Mouse (Mus musculus) stomach, embryonic 15.5 days (tissue): Measurements from ENCODE around the gene Fkbp8. TPM values are rescaled to one million over a fixed set of nuclear protein-coding genes. Genes with fewer than 3 reads are reported as not detected.
A peak's percentile ranks its signal among the peaks of the same experiment; 100 is the strongest.

Experiments used
- ATAC-seq: fragments of 200-750 bp; cut with Nextera tagmentation; 2 replicates; pipeline ENCODE4 v1.8.0; 2017; ENCODE audit warnings: low read depth, moderate number of reproducible peaks, moderate TSS enrichment; ENCODE audit not compliant: insufficient read depth, low FRiP score
- H3K27ac ChIP-seq: fragments of 300-500 bp; sonication (generic); 2 replicates; pipeline ENCODE4 v1.5.1; 2015; ENCODE audit warnings: mild to moderate bottlenecking, inconsistent platforms
- H3K27me3 ChIP-seq: fragments of 300-500 bp; sonication (generic); replicated peaks from 2 replicates; pipeline ENCODE4 v1.6.1; 2015; ENCODE audit warnings: inconsistent platforms
- H3K36me3 ChIP-seq: fragments of 300-500 bp; sonication (generic); 2 replicates; pipeline ENCODE4 v1.6.1; 2015; ENCODE audit warnings: inconsistent platforms
- H3K4me1 ChIP-seq: fragments of 300-500 bp; sonication (generic); 2 replicates; pipeline ENCODE4 v1.6.1; 2015; ENCODE audit warnings: inconsistent platforms
- H3K4me2 ChIP-seq: fragments of 300-500 bp; sonication (generic); 2 replicates; pipeline ENCODE4 v1.6.1; 2015; ENCODE audit warnings: mild to moderate bottlenecking, inconsistent platforms
- H3K4me3 ChIP-seq: fragments of 300-500 bp; sonication (generic); replicated peaks from 2 replicates; pipeline ENCODE4 v1.5.1; 2015; ENCODE audit warnings: inconsistent platforms
- H3K9ac ChIP-seq: fragments of 300-500 bp; sonication (generic); 2 replicates; pipeline ENCODE4 v1.6.1; 2015; ENCODE audit warnings: inconsistent platforms
- H3K9me3 ChIP-seq: fragments of 300-500 bp; sonication (generic); 2 replicates; pipeline ENCODE4 v1.6.1; 2016; ENCODE audit warnings: inconsistent platforms
- WGBS: fragments of 180-500 bp; shearing (Covaris S2); methylation state at CpG from one replicate; pipeline ENCODE4 v1.1.7; 2015; 5-methylcytosine and 5-hydroxymethylcytosine counted together
- polyA plus RNA-seq: library from polyadenylated mRNA; unstranded; fragments of >200 nt; fragmentation: Nextera tagmentation; extraction: Ambion mirVana; gene quantifications from 2 replicates; pipeline ENCODE4 v1.2.1, GENCODE M21; 2015

Fkbp8 gene
- polyA plus RNA-seq, 1 experiment from 2014 or later, result 292 TPM

GRCm38 (mm10) chr8:70492664-70493640 is 34.6 kb upstream of the Fkbp8 start, which contains the start of gene Crlf1:
TSS of gene Crlf1 (plus strand) at chr8:70493158.
- Histone ChIP-seq H3K9ac (no peak within 1 kb of the TSS), H3K4me2 (peak within 1 kb of the TSS; percentile 82), H3K4me3 (peak within 1 kb of the TSS; percentile 39), H3K27ac (no peak within 1 kb of the TSS), H3K4me1 (peaks cover 51% of the 10 kb centered on the region), H3K9me3 (no peaks in the 10 kb centered on the region), H3K36me3 (no peaks in the 10 kb centered on the region), H3K27me3 (peaks cover 98% of the 10 kb centered on the region)
- WGBS, result under 1% methylated on average over 70 of the region's 93 CpGs
- no peak for ATAC-seq

GRCm38 (mm10) chr8:70493692-70494415 is 33.7 kb upstream of the Fkbp8 start:
- Histone ChIP-seq H3K9me3 (no peaks in the 10 kb centered on the region), H3K4me2 (peak overlapping the region; percentile 82), H3K9ac (no peak overlapping the region), H3K27ac (no peak overlapping the region), H3K27me3 (peaks cover 98% of the 10 kb centered on the region), H3K4me1 (peaks cover 42% of the 10 kb centered on the region), H3K4me3 (peak overlapping the region; percentile 39), H3K36me3 (no peaks in the 10 kb centered on the region)
- WGBS, result 1% methylated on average over 47 of the region's 47 CpGs
- no peak for ATAC-seq

DNA sequence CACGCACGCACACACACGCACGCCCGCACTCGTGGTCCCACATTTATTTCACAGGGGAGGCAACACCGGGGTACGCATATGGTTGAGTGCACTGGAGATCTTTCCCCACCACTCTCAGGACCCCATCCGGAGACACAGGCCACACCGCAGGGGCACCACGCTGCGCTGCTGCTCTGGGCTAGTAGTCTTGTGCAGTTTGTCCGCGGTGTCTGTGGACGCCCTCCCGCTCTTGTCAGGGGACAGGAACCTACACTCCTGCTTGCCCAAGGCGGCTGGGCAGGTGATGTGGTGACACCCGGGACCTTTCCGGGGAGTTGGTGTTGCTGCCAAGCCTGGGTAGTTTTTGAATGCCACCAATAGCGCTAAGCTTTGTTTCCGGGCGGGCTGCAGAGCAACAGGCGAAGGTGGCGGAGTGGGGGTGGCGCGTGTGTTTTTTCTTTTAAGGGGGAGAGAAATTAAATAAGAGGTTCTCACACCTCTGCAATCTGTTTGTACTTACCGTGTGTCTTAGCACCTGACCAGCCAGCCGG is 33.0 kb upstream of the Fkbp8 start:
- ATAC-seq, result no peak
- Histone ChIP-seq H3K27me3 (peaks cover 98% of the 10 kb centered on the region), H3K4me2 (peak overlapping the region; percentile 82; the same call in 1 of the 2 replicates)

GRCm38 (mm10) chr8:70495001-70495770 is 32.3 kb upstream of the Fkbp8 start:
- Histone ChIP-seq H3K9ac (no peak overlapping the region), H3K4me2 (no peak overlapping the region), H3K27me3 (peaks cover 98% of the 10 kb centered on the region), H3K9me3 (no peaks in the 10 kb centered on the region), H3K4me3 (no peak overlapping the region; the same call in 1 of the 2 replicates), H3K36me3 (no peaks in the 10 kb centered on the region), H3K27ac (no peak overlapping the region), H3K4me1 (peaks cover 30% of the 10 kb centered on the region)
- 8% methylated on average over 20 of the region's 21 CpGs for WGBS
- ATAC-seq, result no peak

More for the DNA sequence above, 33.0 kb upstream of the Fkbp8 start:
- Histone ChIP-seq H3K4me3 (peak overlapping the region; percentile 12; the same call in 1 of the 2 replicates), H3K9me3 (no peaks in the 10 kb centered on the region), H3K4me1 (peaks cover 35% of the 10 kb centered on the region), H3K27ac (no peak overlapping the region), H3K9ac (no peak overlapping the region), H3K36me3 (no peaks in the 10 kb centered on the region)
- WGBS, result 4% methylated on average over 28 of the region's 28 CpGs

DNA sequence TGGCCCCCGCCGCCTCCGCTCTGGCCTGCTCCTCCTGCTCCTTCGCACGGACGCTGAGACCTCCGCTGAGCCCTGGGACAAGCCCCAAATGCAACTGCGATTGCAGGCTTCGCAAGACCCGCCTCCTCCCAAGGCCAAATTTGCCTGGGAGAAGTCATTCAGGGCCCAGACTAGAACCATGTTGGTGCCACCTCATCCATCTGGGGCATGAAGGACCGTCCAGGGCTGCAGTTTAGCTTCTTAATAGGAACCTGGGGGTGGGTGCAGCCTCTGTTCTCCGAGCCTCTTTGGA is 31.8 kb upstream of the Fkbp8 start:
- no peaks in the 10 kb centered on the region for H3K9me3 ChIP-seq
- no peak for ATAC-seq
- peaks cover 98% of the 10 kb centered on the region for H3K27me3 ChIP-seq
- H3K36me3 ChIP-seq, result no peaks in the 10 kb centered on the region
- H3K4me3 ChIP-seq, result no peak overlapping the region; the same call in 1 of the 2 replicates
- no peak overlapping the region for H3K27ac ChIP-seq
- WGBS, result 10% methylated on average over 12 of the region's 12 CpGs
- H3K4me2 ChIP-seq, result no peak overlapping the region
- H3K4me1 ChIP-seq, result peaks cover 32% of the 10 kb centered on the region
- no peak overlapping the region for H3K9ac ChIP-seq

DNA sequence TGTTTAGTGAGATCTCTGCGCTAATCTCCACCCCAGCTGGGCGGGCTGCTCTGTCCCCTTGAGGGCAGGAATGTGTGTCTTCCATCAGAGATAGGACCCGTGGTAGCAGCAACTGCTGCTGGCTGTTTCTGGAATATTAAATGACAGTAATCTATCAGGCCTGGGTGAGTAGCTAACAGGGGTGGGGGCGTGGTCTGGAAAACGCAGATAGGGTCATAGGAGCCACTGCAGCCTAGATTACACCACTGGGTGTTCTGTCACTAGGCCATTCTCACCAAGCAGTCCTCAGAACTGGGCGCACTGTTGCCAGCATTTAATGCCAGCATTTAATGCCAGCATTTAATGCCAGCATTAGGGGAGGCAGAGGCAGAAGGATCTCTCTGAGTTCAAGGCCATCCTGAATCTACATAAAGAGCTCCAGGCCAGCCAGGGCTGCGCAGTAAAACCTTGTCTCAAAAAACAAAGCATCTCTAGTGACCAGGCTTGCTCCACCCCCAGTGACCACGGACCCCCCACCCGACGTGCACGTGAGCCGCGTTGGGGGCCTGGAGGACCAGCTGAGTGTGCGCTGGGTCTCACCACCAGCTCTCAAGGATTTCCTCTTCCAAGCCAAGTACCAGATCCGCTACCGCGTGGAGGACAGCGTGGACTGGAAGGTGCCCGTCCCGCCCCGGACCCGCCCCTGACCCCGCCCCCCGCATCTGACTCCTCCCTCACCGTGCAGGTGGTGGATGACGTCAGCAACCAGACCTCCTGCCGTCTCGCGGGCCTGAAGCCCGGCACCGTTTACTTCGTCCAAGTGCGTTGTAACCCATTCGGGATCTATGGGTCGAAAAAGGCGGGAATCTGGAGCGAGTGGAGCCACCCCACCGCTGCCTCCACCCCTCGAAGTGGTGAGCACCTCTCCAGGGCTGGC is 26.9 kb upstream of the Fkbp8 start:
- no peak overlapping the region for H3K27ac ChIP-seq
- peak overlapping the region; percentile 19 for H3K4me3 ChIP-seq
- H3K9ac ChIP-seq, result no peak overlapping the region
- ATAC-seq, result peak; percentile 12; the same call in 1 of the 2 replicates
- H3K27me3 ChIP-seq, result peaks cover 77% of the 10 kb centered on the region
- no peaks in the 10 kb centered on the region for H3K36me3 ChIP-seq
- H3K4me2 ChIP-seq, result peak overlapping the region; percentile 47
- H3K4me1 ChIP-seq, result peaks cover 42% of the 10 kb centered on the region
- WGBS, result 9% methylated on average over 39 of the region's 39 CpGs
- no peaks in the 10 kb centered on the region for H3K9me3 ChIP-seq

DNA sequence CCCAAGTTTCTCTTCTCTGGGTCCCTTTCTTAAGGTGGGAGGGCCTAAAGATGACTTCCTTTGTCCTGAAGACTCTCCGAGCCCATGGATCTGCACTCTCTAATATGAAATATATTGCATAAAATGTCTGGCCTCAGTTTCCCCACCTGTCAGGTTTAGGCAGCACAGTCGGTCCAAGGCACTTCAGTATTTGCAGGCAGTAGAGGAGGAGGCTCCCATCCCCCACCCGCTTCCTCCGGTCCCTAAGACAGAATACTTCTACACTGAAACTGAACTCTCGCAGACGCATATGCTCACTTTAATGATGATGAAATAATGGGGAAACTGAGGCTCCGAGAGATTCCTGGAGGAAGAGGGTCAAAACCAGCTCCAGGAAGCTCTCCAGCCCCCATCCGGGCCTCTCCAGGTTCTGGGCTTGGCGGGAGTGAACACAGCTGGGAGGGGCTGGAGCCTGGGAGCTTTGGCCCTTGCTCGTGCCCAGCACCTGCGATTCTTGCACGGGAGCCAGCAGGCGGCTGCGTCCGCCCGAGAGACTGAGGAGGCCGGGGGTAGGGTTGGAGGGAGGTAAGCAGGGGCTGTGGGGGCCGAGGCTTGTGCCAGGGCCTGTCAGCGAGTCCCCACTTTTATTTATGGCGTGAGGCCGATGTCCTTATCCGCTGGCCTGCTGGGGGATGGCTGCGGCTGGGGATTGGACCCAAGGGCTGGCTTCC is 25.5 kb upstream of the Fkbp8 start:
- H3K9me3 ChIP-seq, result no peaks in the 10 kb centered on the region
- no peak overlapping the region; the same call in 1 of the 2 replicates for H3K4me3 ChIP-seq
- H3K4me1 ChIP-seq, result peaks cover 46% of the 10 kb centered on the region
- H3K4me2 ChIP-seq, result peak overlapping the region; percentile 31; the same call in 1 of the 2 replicates
- H3K27me3 ChIP-seq, result peaks cover 63% of the 10 kb centered on the region
- H3K9ac ChIP-seq, result 0 out of 2 replicates have a peak overlapping the region, but pooled peaks have one; percentile 1
- WGBS, result 12% methylated on average over 23 of the region's 23 CpGs
- no peaks in the 10 kb centered on the region for H3K36me3 ChIP-seq
- H3K27ac ChIP-seq, result no peak overlapping the region
- ATAC-seq, result no peak

DNA sequence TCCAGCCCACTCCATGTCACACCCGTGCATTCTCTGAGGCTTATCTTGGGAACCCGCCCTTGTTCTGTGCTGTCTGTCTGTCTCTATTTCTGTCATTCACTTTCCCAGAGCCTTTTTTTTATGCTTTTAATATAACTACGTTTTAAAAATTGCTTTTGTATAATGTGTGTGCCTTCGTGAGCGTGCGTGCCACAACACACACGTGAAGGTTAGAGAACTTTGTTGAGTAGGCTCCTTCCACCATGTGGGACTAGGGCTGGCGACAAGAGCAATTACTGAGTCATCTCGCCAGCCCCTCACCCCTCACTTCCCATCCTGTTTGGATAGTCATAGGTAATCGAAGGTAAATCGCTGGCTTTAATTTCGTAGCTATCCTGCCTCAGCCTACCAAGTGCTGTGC is 25.0 kb upstream of the Fkbp8 start:
- Histone ChIP-seq H3K9me3 (no peaks in the 10 kb centered on the region), H3K27me3 (peaks cover 58% of the 10 kb centered on the region), H3K27ac (no peak overlapping the region), H3K4me1 (peaks cover 49% of the 10 kb centered on the region), H3K9ac (no peak overlapping the region), H3K4me2 (no peak overlapping the region), H3K36me3 (peaks cover 6% of the 10 kb centered on the region), H3K4me3 (no peak overlapping the region)
- ATAC-seq, result no peak
- 38% methylated on average over 12 of the region's 12 CpGs for WGBS

- H3K4me1 ChIP-seq, result peaks cover 49% of the 10 kb centered on the region
- no peak overlapping the region for H3K4me3 ChIP-seq
- H3K4me2 ChIP-seq, result peak overlapping the region; percentile 9; the same call in 1 of the 2 replicates
- H3K9me3 ChIP-seq, result no peaks in the 10 kb centered on the region
- 16% methylated on average over 46 of the region's 46 CpGs for WGBS
- peaks cover 52% of the 10 kb centered on the region for H3K27me3 ChIP-seq
- H3K36me3 ChIP-seq, result peaks cover 10% of the 10 kb centered on the region
- H3K9ac ChIP-seq, result no peak overlapping the region
- ATAC-seq, result peak; percentile 25; the same call in 1 of the 2 replicates
- H3K27ac ChIP-seq, result no peak overlapping the region
Measured at GRCm38 (mm10) chr8:70503062-70503750, 24.3 kb upstream of the Fkbp8 start.

- H3K27me3 ChIP-seq, result peaks cover 41% of the 10 kb centered on the region
- peaks cover 18% of the 10 kb centered on the region for H3K36me3 ChIP-seq
- WGBS, result 60% methylated on average over 16 of the region's 16 CpGs
- H3K27ac ChIP-seq, result no peak overlapping the region
- H3K9ac ChIP-seq, result no peak overlapping the region
- no peak for ATAC-seq
- H3K9me3 ChIP-seq, result no peaks in the 10 kb centered on the region
- H3K4me3 ChIP-seq, result no peak overlapping the region
- peaks cover 59% of the 10 kb centered on the region for H3K4me1 ChIP-seq
- no peak overlapping the region for H3K4me2 ChIP-seq
Measured at GRCm38 (mm10) chr8:70504291-70504716, 23.2 kb upstream of the Fkbp8 start.
